Comparison of ENCODE assay signal across 37 mouse cellular contexts in the genomic region with DNA sequence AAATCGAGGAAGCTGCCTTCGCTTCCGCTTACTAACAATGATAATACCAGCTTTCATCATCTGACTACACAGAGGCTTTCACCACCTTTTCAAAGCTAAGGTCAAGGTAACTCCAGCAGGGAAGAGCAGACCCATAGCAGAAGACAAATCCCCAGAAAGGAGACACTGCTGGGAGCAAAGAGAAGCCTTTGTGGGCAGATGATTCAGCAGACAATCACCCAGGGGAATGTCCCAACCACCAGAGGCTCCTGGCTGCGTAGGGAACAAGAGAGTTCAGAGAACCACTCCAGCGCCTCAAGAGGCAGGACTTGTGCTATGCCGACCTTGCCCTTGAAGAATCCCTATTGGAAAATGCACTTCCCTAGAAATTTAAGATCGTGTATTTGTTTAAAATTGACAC. TPM values are rescaled to one million over a fixed set of nuclear protein-coding genes. Genes with fewer than 3 reads are reported as not detected.
DNase-seq lines count a peak whose midpoint lies in the region; ATAC-seq and TF ChIP-seq lines count a peak whose summit lies in the region.
"Had no signal": no experiment of that assay in that cellular context is flagged by ENCODE, and none has a peak within 500 bp of the region (broad histone marks: within the 10 kb centered on the region; RNA-seq: fewer than 3 reads in every experiment).

No protein-coding gene starts in this region.

- no peaks in the 10 kb centered on the region for H3K27me3 ChIP-seq in heart, adult 2 months (ENCODE audit: control insufficient read depth, insufficient read depth, low read length)
- H3K27me3 ChIP-seq in cerebellum, adult 2 months (ENCODE audit: control insufficient read depth, insufficient read depth, low read length) = no peaks in the 10 kb centered on the region
- H3K27me3 ChIP-seq in neural tube, embryonic 15.5 days (replicated peaks) = no peaks in the 10 kb centered on the region
- H3K27me3 ChIP-seq: embryonic facial prominence, embryonic 13.5 days; forebrain, embryonic 15.5 days; heart, embryonic 13.5 days; kidney, embryonic 15.5 days; liver, embryonic 12.5 days had no signal

- TF ChIP-seq EP300 in heart, adult 2 months (IDR thresholded peaks at IDR 0.05; ENCODE audit: insufficient read depth, low read depth, low read length) = no peak

- H3K9me3 ChIP-seq in neural tube, embryonic 15.5 days (replicated peaks) = no peaks in the 10 kb centered on the region
- H3K9me3 ChIP-seq: embryonic facial prominence, embryonic 13.5 days; forebrain, embryonic 10.5 days; forebrain, embryonic 15.5 days; heart, embryonic 13.5 days; kidney, embryonic 15.5 days; liver, embryonic 12.5 days had no signal

- H3K9ac ChIP-seq in heart, adult 2 months (ENCODE audit: low read depth, low read length) = no peak overlapping the region
- no peak overlapping the region for H3K9ac ChIP-seq in neural tube, embryonic 15.5 days (replicated peaks)
- H3K9ac ChIP-seq: embryonic facial prominence, embryonic 13.5 days; forebrain, embryonic 15.5 days; heart, embryonic 13.5 days; hindbrain, embryonic 14.5 days; kidney, embryonic 15.5 days; liver, embryonic 12.5 days had no signal

- intact Hi-C loops in heart, adult 2 months (cut with DNase I) = no loop called here

- TF ChIP-seq POLR2A in heart, adult 2 months (IDR thresholded peaks at IDR 0.05; ENCODE audit: insufficient read depth, low read depth, low read length) = no peak
- no peak for TF ChIP-seq POLR2A in cerebellum, adult 2 months (IDR thresholded peaks at IDR 0.05; ENCODE audit: borderline replicate concordance, insufficient read depth, low read length)

- no peaks in the 10 kb centered on the region for H3K36me3 ChIP-seq in heart, adult 2 months (ENCODE audit: control insufficient read depth, insufficient read depth, low read length)
- H3K36me3 ChIP-seq in neural tube, embryonic 15.5 days = no peaks in the 10 kb centered on the region
- H3K36me3 ChIP-seq: embryonic facial prominence, embryonic 13.5 days; forebrain, embryonic 10.5 days; forebrain, embryonic 15.5 days; heart, embryonic 13.5 days; kidney, embryonic 15.5 days; liver, embryonic 12.5 days had no signal

- WGBS in heart, adult 2 months = 71% methylated on average over 7 of the region's 7 CpGs
- 70% methylated on average over 7 of the region's 7 CpGs for WGBS in cerebellum, adult 2 months
- WGBS in neural tube, embryonic 15.5 days = 79% methylated on average over 7 of the region's 7 CpGs

- no peaks in the 10 kb centered on the region for H3K4me1 ChIP-seq in heart, adult 2 months (ENCODE audit: control insufficient read depth, insufficient read depth, low read length)
- no peaks in the 10 kb centered on the region for H3K4me1 ChIP-seq in cerebellum, adult 2 months (ENCODE audit: control insufficient read depth, insufficient read depth, low read length)
- no peaks in the 10 kb centered on the region for H3K4me1 ChIP-seq in neural tube, embryonic 15.5 days
- H3K4me1 ChIP-seq: embryonic facial prominence, embryonic 13.5 days; forebrain, embryonic 10.5 days; forebrain, embryonic 15.5 days; heart, embryonic 13.5 days; kidney, embryonic 15.5 days; liver, embryonic 12.5 days had no signal

- H3K4me3 ChIP-seq in heart, adult 2 months = no peak overlapping the region
- no peak overlapping the region for H3K4me3 ChIP-seq in cerebellum, adult 2 months (replicated peaks; ENCODE audit: insufficient read depth, low read depth, low read length)
- H3K4me3 ChIP-seq in neural tube, embryonic 15.5 days (replicated peaks) = no peak overlapping the region
- H3K4me3 ChIP-seq: embryonic facial prominence, embryonic 13.5 days; forebrain, embryonic 10.5 days; forebrain, embryonic 15.5 days; gastrocnemius, adult 2 months; heart, embryonic 13.5 days; kidney, embryonic 15.5 days; liver, embryonic 12.5 days had no signal

- H3K27ac ChIP-seq in heart, adult 2 months = no peak overlapping the region
- no peak overlapping the region for H3K27ac ChIP-seq in cerebellum, adult 2 months (ENCODE audit: insufficient read depth, low read length)
- no peak overlapping the region for H3K27ac ChIP-seq in neural tube, embryonic 15.5 days (replicated peaks)
- H3K27ac ChIP-seq: embryonic facial prominence, embryonic 13.5 days; forebrain, embryonic 10.5 days; forebrain, embryonic 15.5 days; gastrocnemius, adult 2 months; heart, embryonic 13.5 days; hindbrain, embryonic 14.5 days; kidney, embryonic 15.5 days; liver, embryonic 12.5 days; macrophage had no signal

- TF ChIP-seq CTCF in heart, adult 2 months (IDR thresholded peaks at IDR 0.05) = peak; percentile 24
- TF ChIP-seq CTCF in cerebellum, adult 2 months (IDR thresholded peaks at IDR 0.05; ENCODE audit: borderline replicate concordance, insufficient read depth, low read depth, low read length) = no peak

- no peaks in the 10 kb centered on the region for H3K79me2 ChIP-seq in heart, adult 2 months (replicated peaks; ENCODE audit: control insufficient read depth, insufficient read depth, low read length)

- no peak for ATAC-seq in neural tube, embryonic 15.5 days (ENCODE audit: low FRiP score)
- ATAC-seq: forebrain, embryonic 15.5 days; intestine, postnatal 0 days; liver, embryonic 12.5 days had no signal

- no peak for DNase-seq in heart, adult 2 months
- DNase-seq in heart, adult 9 months (ENCODE audit: low spot score in 2 of 2) = no peak
- peak; percentile 65 for DNase-seq in Muller cell, postnatal 12 days (ENCODE audit: inconsistent ontology term)
- DNase-seq in adipocyte (ENCODE audit: low spot score) = peak; percentile 21
- DNase-seq in adrenal gland, postnatal 36 days = peak; percentile 55 to 57
- DNase-seq in urinary bladder, postnatal 10 days (ENCODE audit: low spot score) = no peak
- no peak for DNase-seq in cerebellum, adult 2 months
- DNase-seq: cerebellum, adult 9-11 months; gastrocnemius, adult 2 months; gastrocnemius, postnatal 36 days; heart, postnatal 10 days; kidney, postnatal 36 days; layer of hippocampus, postnatal 36 days; left cerebral cortex, postnatal 4 days; lung, adult 18-20 months; lung, postnatal 10 days; midbrain, embryonic 14.5 days; right cerebral cortex, adult 18-20 months; right cerebral cortex, postnatal 4 days; thymus, adult 2 months; thymus, postnatal 36 days had no signal

- H3K4me2 ChIP-seq in neural tube, embryonic 15.5 days = no peak overlapping the region
- H3K4me2 ChIP-seq: embryonic facial prominence, embryonic 13.5 days; forebrain, embryonic 15.5 days; heart, embryonic 13.5 days; hindbrain, embryonic 14.5 days; kidney, embryonic 15.5 days; liver, embryonic 12.5 days had no signal

RNA-seq across cellular contexts. Expression of a gene that starts 29.1 kb away (rescaled TPM):
- total RNA-seq in heart, adult 2 months (2021) = 10 to 100 TPM; 12.4 to 16.1 TPM
- polyA plus RNA-seq in heart, adult 2 months (2012; rRNA removed) = 7.3 and 19.2 TPM in 2 replicates
- total RNA-seq in adrenal gland, postnatal 36 days (2021) = 10 to 100 TPM; 45.0 to 55.9 TPM
- 42.0 and 48.3 TPM in 2 replicates for polyA plus RNA-seq in cerebellum, adult 2 months (2012; rRNA removed)
- 90.4 and 99.2 TPM in 2 replicates for polyA plus RNA-seq in neural tube, embryonic 15.5 days (2015; fragmentation: Nextera tagmentation; extraction: Ambion mirVana)
- total RNA-seq: common myeloid progenitor, adult 5-6 weeks; hematopoietic stem cell, adult 5-6 weeks; megakaryocyte-erythroid progenitor cell, adult 5-6 weeks; MEL; monocyte, adult 5-6 weeks; neutrophil, adult 5-6 weeks had no signal
- polyA plus RNA-seq: macrophage had no signal

Comparison
In these comparisons a context has a peak if more than half of its experiments do, and no peak if none do; other contexts are left out.
1. DNase-seq: peak in Muller cell, postnatal 12 days (single experiment), adipocyte (single experiment) and adrenal gland, postnatal 36 days (2 of 2); none in heart, adult 2 months (0 of 2), heart, adult 9 months (0 of 2), urinary bladder, postnatal 10 days (single experiment) and cerebellum, adult 2 months (0 of 2).